Mouse (Mus musculus) lung, postnatal 10 days (tissue): Measurements from ENCODE around the gene Chd3.

Source experiments
- DNase-seq: peaks from one replicate; pipeline ENCODE4 v3.0.0; 2021

The Chd3 gene

GRCm38 (mm10) chr11:69406282-69406681 is 37.1 kb upstream of the Chd3 start:
- no peak for DNase-seq

- no peak for DNase-seq
Measured at GRCm38 (mm10) chr11:69405397-69406200, 36.4 kb upstream of the Chd3 start.

GRCm38 (mm10) chr11:69404595-69405396 is 35.6 kb upstream of the Chd3 start:
- no peak for DNase-seq

- DNase-seq = peak; percentile 21
Measured at GRCm38 (mm10) chr11:69403691-69404594, 34.7 kb upstream of the Chd3 start.

- no peak for DNase-seq
Measured at GRCm38 (mm10) chr11:69401987-69402386, 32.8 kb upstream of the Chd3 start.

GRCm38 (mm10) chr11:69401210-69401637 is 32.0 kb upstream of the Chd3 start:
- peak; percentile 94 for DNase-seq

GRCm38 (mm10) chr11:69400083-69400850 is 31.1 kb upstream of the Chd3 start:
- DNase-seq = no peak

- peak; percentile 22 for DNase-seq
Measured at GRCm38 (mm10) chr11:69399201-69400082, 30.2 kb upstream of the Chd3 start.

- DNase-seq = peak; percentile 10
Measured at GRCm38 (mm10) chr11:69398486-69399200, 29.4 kb upstream of the Chd3 start.

- DNase-seq = peak; percentile 73
Measured at GRCm38 (mm10) chr11:69398059-69398458, 28.9 kb upstream of the Chd3 start, which contains the start of gene Tmem88. Gene Tmem88 (minus strand): TSS chr11:69398234.

GRCm38 (mm10) chr11:69397581-69398057 is 28.4 kb upstream of the Chd3 start:
- DNase-seq = peak; percentile 42

GRCm38 (mm10) chr11:69396772-69397171 is 27.6 kb upstream of the Chd3 start:
- DNase-seq = peak; percentile 77

GRCm38 (mm10) chr11:69395634-69396373 is 26.6 kb upstream of the Chd3 start:
- peak; percentile 98 for DNase-seq

GRCm38 (mm10) chr11:69395235-69395633 is 26.0 kb upstream of the Chd3 start, which contains the start of the genes Naa38 and Cyb5d1:
Gene Naa38 (plus strand): TSS chr11:69395487.
Gene Cyb5d1 (minus strand): TSS chr11:69395631.
- DNase-seq = peak; percentile 94

GRCm38 (mm10) chr11:69394591-69395167 is 25.5 kb upstream of the Chd3 start:
- DNase-seq = peak; percentile 23

GRCm38 (mm10) chr11:69390400-69391034 is 21.3 kb upstream of the Chd3 start:
- peak; percentile 89 for DNase-seq

- DNase-seq = peak; percentile 61
Measured at GRCm38 (mm10) chr11:69389531-69390399, 20.6 kb upstream of the Chd3 start.
